Mouse (Mus musculus): Measurements from ENCODE around the gene Zfp219.

DNA sequence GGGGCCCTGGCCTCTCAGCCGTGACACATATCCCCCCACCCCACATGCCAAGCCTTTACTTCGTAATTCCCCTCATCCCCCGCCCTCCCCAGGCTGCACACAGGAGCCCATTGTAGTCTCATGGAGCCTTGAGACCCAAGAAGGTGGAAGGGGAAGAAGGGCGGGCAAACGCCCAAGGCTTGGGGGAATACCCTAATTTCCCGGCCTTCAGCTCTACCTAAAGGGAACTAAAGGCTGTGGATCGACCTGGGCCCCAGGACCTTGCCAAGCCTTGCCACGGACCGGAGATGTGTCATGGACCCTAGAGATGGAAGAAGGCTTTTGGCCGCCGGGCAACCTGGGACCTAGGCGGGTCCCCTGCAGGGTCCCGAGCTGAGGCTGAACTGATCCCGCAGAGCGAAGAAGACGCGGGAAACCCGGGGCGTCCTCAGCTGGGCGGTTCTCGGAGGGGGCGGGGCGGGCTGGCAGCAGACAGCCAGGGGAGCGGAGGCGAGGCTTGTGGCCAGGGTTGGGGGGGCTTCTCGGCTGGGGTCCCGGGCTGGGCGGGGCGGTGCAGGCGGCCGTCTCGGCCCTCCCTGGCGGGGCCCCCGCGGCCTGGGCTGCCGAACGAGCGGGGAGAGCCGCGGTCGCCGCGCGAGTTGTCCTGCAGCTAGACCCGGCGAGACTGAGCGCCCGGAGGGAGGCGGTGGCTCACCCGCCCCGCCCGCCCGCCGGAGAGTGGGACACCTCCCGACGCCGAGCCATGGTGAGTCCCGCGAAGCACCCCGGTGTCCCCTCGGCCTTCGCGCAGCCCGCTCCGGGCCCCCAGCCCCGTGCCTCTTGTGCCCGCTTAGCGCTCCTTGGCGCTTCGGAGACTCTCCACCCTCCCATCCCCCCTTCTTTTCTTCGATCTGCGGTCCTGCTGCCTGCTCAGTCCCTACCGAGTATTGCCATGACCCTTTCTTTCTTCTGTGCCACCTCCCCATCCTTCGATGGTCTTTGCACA is 36.0 kb downstream of the Zfp219 start, which contains the start of gene Arhgef40:
- no peak for TF ChIP-seq CTCF (IDR thresholded peaks at IDR 0.05; ENCODE audit: low read depth)
- TF ChIP-seq EP300 (IDR thresholded peaks at IDR 0.05; ENCODE audit: low read depth) = no peak

All from heart, postnatal 0 days (tissue).